Mouse (Mus musculus) cerebellum, postnatal 14 days (tissue): ENCODE data around the gene Tcf7l1.
A peak's percentile ranks its signal among the peaks of the same experiment; 100 is the strongest.

Experiments used
- DNase-seq, 2 experiments: peaks; one replicate each; pipeline ENCODE4 v3.0.0; 2021; ENCODE audit warnings: mixed read lengths in 2 of 2

The Tcf7l1 gene

GRCm38 (mm10) chr6:72783780-72784179 lies 5.3 kb downstream of the Tcf7l1 start:
- DNase-seq = no peak

- DNase-seq = no peak
Observed at GRCm38 (mm10) chr6:72778779-72779776, 10.0 kb downstream of the Tcf7l1 start.

DNA sequence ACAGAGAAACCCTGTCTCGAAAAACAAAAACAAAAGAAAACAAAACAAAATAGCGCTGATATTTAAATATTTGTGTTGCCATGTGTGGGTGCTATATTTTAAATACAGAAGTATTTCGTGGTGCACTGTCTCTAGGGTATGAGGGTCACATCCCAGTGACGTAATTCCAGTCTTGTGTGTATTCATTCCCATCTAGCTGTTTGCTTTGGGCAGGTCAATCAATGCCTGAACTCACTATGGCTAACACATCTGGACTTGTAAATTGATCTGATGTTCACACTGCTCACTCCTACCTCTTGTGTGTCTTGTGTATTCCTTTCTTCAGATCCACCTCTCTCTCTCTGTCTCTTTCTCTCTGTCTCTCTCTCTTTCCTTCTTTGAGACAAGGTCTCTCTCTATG lies 11.8 kb downstream of the Tcf7l1 start:
- DNase-seq = no peak

GRCm38 (mm10) chr6:72774275-72774674 lies 14.8 kb downstream of the Tcf7l1 start:
- DNase-seq = no peak

- DNase-seq = no peak
Observed at GRCm38 (mm10) chr6:72769915-72770776, 18.9 kb downstream of the Tcf7l1 start.

- no peak for DNase-seq
Observed at GRCm38 (mm10) chr6:72769343-72769742, 19.7 kb downstream of the Tcf7l1 start.

GRCm38 (mm10) chr6:72768804-72769203 lies 20.2 kb downstream of the Tcf7l1 start:
- DNase-seq = peak; percentile 86 to 87

DNA sequence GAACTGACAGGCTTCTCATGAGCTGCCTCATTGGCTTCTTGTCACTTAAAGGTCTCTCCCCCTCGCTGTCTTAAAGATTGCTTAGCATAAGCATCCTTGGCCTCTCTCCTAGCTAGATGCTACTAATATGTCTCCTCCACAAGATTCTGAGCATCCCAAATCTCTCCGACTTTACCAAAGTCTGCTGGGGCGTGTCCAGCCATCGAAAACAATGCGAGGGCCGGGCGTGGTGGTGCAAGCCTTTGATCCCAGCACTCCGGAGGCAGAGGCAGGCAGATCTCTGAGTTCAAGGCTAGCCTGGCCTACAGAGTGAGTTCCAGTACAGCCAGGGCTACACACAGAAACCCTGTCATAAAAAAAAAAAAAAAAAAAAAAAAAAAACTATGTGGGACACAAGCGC lies 21.0 kb downstream of the Tcf7l1 start:
- DNase-seq = no peak

GRCm38 (mm10) chr6:72763616-72764015 lies 25.4 kb downstream of the Tcf7l1 start:
- DNase-seq = no peak

- DNase-seq = no peak
Observed at GRCm38 (mm10) chr6:72761645-72762044, 27.4 kb downstream of the Tcf7l1 start.

GRCm38 (mm10) chr6:72758239-72759017 lies 30.6 kb downstream of the Tcf7l1 start:
- DNase-seq = no peak

DNA sequence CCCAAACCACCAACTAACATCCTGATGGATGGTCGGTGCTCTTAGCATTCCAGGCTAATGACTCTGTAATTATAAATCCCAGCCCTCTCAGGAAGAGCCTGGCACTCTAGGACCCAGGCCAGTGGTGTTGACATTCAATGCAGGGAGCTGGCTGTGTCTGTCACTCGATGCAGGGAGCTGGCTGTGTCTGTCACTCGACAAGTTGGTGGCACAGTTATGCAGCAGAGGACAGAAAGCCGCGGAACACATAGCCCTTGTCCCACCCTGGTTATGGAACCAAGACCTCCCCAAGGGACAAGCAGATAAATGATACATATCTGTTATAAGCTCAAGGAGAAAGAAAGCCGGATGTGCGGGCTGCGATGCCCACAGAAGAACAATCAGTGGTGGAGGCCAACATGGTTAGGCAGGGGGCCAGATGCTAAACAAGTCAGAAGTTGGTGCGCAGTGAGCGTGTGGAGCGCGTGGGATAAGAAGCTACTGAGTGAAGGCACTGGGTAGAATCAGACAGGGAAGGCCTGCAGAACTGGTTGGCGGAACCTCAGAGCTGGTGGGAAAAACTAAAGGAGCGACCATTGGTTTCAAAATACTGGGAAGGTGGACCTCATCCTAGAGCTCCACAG lies 33.7 kb downstream of the Tcf7l1 start:
- peak; percentile 22 to 28 for DNase-seq

GRCm38 (mm10) chr6:72754215-72754614 lies 34.8 kb downstream of the Tcf7l1 start:
- DNase-seq = no peak

DNA sequence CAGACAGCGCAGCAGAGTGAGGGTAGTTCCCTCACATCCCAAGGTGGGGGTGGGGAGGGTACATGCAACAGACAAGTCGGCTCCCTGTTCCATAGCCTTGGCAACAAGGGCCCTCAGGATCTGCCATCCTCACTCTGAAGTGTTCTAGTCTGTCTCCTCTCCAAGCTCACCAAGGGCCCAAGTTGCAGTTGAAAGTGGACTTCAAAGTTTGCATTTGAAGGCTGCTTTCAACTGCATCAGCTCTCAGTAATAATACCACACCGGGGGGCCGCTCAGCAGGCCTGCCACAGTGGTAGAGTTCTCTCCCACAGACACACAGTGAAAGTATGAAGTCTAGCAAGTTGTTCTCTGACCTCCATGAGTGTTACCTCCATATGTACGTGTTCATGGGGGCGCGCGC lies 35.3 kb downstream of the Tcf7l1 start:
- no peak for DNase-seq

GRCm38 (mm10) chr6:72752824-72753223 lies 36.2 kb downstream of the Tcf7l1 start:
- no peak for DNase-seq

GRCm38 (mm10) chr6:72751210-72751609 lies 37.8 kb downstream of the Tcf7l1 start:
- DNase-seq = no peak

DNA sequence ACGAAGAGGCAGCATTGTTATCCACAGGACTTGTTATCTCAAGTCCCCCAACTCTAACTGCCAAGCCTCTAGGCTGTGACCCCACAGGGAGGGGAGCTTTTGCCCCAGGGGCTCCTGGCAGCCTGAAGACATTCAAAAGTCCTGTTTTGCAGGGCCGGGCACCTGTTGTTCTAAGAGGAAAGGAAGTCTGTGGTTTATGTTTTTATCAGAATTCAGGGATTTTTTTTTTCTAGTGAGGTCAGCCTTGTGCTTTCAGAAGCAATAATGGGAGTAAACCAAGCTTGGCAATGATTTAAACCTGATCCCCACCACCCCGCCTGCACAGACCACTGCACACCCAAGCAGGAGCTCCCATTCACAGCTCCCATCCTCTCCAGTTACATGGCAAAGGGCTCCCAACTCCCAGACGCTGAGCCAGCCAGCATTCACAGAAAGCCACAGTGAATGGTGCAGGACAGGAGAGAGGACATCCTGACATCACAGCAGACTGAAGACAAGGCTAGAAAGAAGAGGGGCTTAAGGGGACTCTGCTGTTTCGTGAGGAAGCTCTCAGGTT lies 40.1 kb downstream of the Tcf7l1 start:
- no peak for DNase-seq

- no peak for DNase-seq
Observed at GRCm38 (mm10) chr6:72748421-72748820, 40.6 kb downstream of the Tcf7l1 start.

DNA sequence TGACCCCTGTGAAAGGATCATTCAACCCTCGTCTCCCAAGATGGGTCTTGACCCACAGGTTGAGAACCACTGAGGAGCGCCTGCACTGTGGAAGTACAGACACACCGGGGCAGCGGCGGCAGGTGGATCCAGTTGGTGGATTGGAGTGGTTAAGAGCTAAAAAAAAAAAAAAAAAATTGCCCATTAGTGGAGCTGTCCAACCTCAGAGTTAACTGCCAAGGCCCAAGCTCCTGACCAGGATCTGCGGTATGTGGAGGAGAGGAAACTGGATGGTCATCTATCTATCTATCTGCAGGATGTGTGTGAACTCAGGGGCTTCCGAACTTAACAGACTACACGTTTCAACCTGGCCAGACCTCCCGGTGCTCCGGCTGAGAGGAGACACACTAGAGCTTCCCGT lies 41.2 kb downstream of the Tcf7l1 start:
- DNase-seq = no peak

DNA sequence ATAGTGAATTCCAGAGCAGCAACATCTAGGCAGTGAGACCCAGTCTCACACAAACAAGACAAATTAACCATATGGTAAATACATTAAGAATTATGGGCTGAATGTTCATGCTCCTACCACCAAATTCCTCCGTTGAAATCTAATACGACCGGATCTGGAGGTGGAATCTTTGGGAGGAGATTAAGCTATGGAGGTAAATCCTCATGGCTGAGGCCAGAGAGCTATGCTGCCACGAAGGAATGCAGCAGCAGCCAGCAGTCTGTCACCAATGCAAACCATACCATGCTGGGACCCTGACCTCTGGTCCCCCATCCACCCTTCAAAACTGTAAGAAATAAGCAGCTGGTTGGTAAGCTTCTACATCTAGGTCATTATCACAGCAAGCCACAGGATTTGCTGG lies 41.9 kb downstream of the Tcf7l1 start:
- no peak for DNase-seq

GRCm38 (mm10) chr6:72745781-72746180 lies 43.3 kb downstream of the Tcf7l1 start:
- no peak for DNase-seq
